Mouse (Mus musculus): ENCODE data around the gene Gab2. TPM values are rescaled to one million over a fixed set of nuclear protein-coding genes. Genes with fewer than 3 reads are reported as not detected.
"Not testable (repeated sequence)": the region's sequence is repeated elsewhere in the genome, so short reads cannot be mapped to it uniquely, and the experiment has no call there.

Gab2 gene
- polyA plus RNA-seq, 1 experiment, result 9.2 TPM

- Histone ChIP-seq H3K4me1 (ENCODE audit: control insufficient read depth, insufficient read depth, low read length) (peaks cover 1% of the 10 kb centered on the region), H3K4me3 (replicated peaks; ENCODE audit: control insufficient read depth, low read depth, low read length) (no peak overlapping the region), H3K27ac (ENCODE audit: control insufficient read depth, insufficient read depth, low read depth, low read length, poor library complexity) (no peak overlapping the region)
- 84% methylated on average over 2 of the region's 2 CpGs for WGBS
- TF ChIP-seq CTCF (IDR thresholded peaks at IDR 0.05; ENCODE audit: control insufficient read depth, insufficient read depth, low read length), result no peak
- no peak for TF ChIP-seq POLR2A (IDR thresholded peaks at IDR 0.05; ENCODE audit: borderline replicate concordance, control insufficient read depth, low read depth, low read length)
These were observed 106.1 kb downstream of the Gab2 start for GRCm38 (mm10) chr7:97187387-97188081.

DNA sequence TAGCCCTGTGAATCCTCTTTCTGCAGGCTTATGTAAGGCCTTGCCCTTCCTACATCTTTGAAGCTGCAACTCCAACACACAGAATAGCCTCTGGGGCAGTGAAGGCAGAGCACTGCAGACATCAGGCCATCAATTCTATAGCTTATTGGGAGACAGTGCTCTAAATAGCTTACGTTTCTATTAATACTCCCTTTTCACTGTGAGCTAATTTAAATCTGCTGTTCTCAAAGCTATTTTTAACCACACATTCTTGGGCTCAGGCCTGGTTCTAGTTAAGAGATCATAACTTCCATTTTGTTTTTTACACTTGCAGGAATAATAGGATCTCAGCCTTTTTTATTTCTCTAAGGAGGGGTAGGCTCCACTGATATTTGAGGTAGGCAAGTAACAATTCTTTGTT lies 107.7 kb downstream of the Gab2 start:
- WGBS, result 82% methylated on average over 1 of the region's 1 CpGs
- no peak for TF ChIP-seq CTCF (IDR thresholded peaks at IDR 0.05; ENCODE audit: control insufficient read depth, insufficient read depth, low read length)
- TF ChIP-seq POLR2A (IDR thresholded peaks at IDR 0.05; ENCODE audit: borderline replicate concordance, control insufficient read depth, low read depth, low read length), result no peak
- Histone ChIP-seq H3K4me3 (replicated peaks; ENCODE audit: control insufficient read depth, low read depth, low read length) (no peak overlapping the region), H3K4me1 (ENCODE audit: control insufficient read depth, insufficient read depth, low read length) (peaks cover 1% of the 10 kb centered on the region; the same call in 1 of the 2 replicates), H3K27ac (ENCODE audit: control insufficient read depth, insufficient read depth, low read depth, low read length, poor library complexity) (no peak overlapping the region)

DNA sequence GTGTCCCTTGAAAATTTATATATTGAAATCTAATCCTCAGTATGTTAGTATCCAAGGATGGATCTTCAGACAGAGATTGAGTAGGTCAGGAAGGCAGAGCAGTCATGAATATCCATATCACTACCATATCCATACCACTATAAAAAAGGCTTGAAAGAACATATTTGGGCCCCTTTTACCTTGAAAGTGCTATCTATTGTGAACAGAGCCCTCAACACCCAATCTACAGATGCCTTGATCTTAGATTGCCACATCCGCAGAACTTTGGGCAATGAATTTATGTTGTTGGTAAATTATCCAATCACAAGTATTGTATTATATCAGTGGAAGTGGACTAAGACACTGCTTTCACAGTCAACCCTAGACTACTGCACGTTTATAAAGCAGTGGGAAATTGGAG lies 122.5 kb downstream of the Gab2 start:
- TF ChIP-seq POLR2A (IDR thresholded peaks at IDR 0.05; ENCODE audit: borderline replicate concordance, control insufficient read depth, low read depth, low read length) (no peak), CTCF (IDR thresholded peaks at IDR 0.05; ENCODE audit: control insufficient read depth, insufficient read depth, low read length) (no peak)
- Histone ChIP-seq H3K4me1 (ENCODE audit: control insufficient read depth, insufficient read depth, low read length) (no peaks in the 10 kb centered on the region; the same call in 1 of the 2 replicates), H3K27ac (ENCODE audit: control insufficient read depth, insufficient read depth, low read depth, low read length, poor library complexity) (no peak overlapping the region), H3K4me3 (replicated peaks; ENCODE audit: control insufficient read depth, low read depth, low read length) (no peak overlapping the region)
- 58% methylated on average over 2 of the region's 2 CpGs for WGBS

- TF ChIP-seq POLR2A (IDR thresholded peaks at IDR 0.05; ENCODE audit: borderline replicate concordance, control insufficient read depth, low read depth, low read length) (no peak), CTCF (IDR thresholded peaks at IDR 0.05; ENCODE audit: control insufficient read depth, insufficient read depth, low read length) (no peak)
- no peaks in the 10 kb centered on the region; the same call in 1 of the 2 replicates for H3K4me1 ChIP-seq (ENCODE audit: control insufficient read depth, insufficient read depth, low read length)
- no peak overlapping the region for H3K27ac ChIP-seq (ENCODE audit: control insufficient read depth, insufficient read depth, low read depth, low read length, poor library complexity)
- no peak overlapping the region for H3K4me3 ChIP-seq (replicated peaks; ENCODE audit: control insufficient read depth, low read depth, low read length)
- 58% methylated on average over 1 of the region's 1 CpGs for WGBS
These were observed 127.6 kb downstream of the Gab2 start for GRCm38 (mm10) chr7:97208811-97209549.

GRCm38 (mm10) chr7:97210064-97210685 lies 128.8 kb downstream of the Gab2 start:
- Histone ChIP-seq H3K4me1 (ENCODE audit: control insufficient read depth, insufficient read depth, low read length) (no peaks in the 10 kb centered on the region; the same call in 1 of the 2 replicates), H3K27ac (ENCODE audit: control insufficient read depth, insufficient read depth, low read depth, low read length, poor library complexity) (no peak overlapping the region), H3K4me3 (replicated peaks; ENCODE audit: control insufficient read depth, low read depth, low read length) (no peak overlapping the region)
- TF ChIP-seq CTCF (IDR thresholded peaks at IDR 0.05; ENCODE audit: control insufficient read depth, insufficient read depth, low read length) (no peak), POLR2A (IDR thresholded peaks at IDR 0.05; ENCODE audit: borderline replicate concordance, control insufficient read depth, low read depth, low read length) (no peak)

DNA sequence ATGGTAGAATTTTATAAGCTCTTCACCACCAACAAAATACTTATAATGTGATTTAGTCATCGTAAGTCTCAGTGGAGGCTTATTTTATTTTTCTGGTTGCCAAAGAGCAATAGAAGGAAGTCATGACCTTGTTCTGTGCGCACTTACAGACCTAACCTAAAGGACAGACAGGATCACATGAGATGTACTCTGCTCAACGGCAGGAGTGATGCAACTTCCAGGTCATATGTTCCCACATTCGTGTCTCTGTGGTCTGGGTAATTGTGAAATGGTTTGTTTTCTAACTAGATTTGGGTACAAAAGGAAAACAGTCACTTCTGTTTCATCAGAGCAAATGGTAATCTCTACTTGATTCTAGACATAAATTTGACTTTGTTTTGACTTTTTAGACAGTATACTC lies 129.7 kb downstream of the Gab2 start:
- H3K27ac ChIP-seq (ENCODE audit: control insufficient read depth, insufficient read depth, low read depth, low read length, poor library complexity), result no peak overlapping the region
- no peaks in the 10 kb centered on the region; the same call in 1 of the 2 replicates for H3K4me1 ChIP-seq (ENCODE audit: control insufficient read depth, insufficient read depth, low read length)
- TF ChIP-seq CTCF (IDR thresholded peaks at IDR 0.05; ENCODE audit: control insufficient read depth, insufficient read depth, low read length), result no peak
- no peak for TF ChIP-seq POLR2A (IDR thresholded peaks at IDR 0.05; ENCODE audit: borderline replicate concordance, control insufficient read depth, low read depth, low read length)
- 9% methylated on average over 4 of the region's 4 CpGs for WGBS
- H3K4me3 ChIP-seq (replicated peaks; ENCODE audit: control insufficient read depth, low read depth, low read length), result no peak overlapping the region

DNA sequence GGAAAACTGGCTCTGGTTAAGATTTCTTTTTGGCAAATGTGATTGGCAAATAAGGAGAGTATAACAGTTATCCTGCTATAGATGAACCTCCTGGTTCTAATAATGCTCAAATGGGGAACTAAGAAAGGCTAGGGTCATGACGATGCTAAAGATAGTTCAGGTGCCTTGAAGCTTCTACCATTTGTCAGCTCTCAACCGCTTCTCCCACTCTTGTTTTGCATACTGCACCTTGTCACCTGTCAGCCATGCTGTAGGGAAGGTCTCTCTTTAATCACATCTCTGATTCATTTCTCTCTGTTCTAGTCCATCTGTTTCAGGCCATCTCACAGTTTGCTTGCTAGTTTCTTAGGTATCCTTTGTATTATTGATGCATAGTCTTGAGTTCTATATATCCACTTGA lies 142.4 kb downstream of the Gab2 start:
- WGBS, result 75% methylated on average over 2 of the region's 2 CpGs

GRCm38 (mm10) chr7:97245261-97245949 lies 164.0 kb downstream of the Gab2 start:
- no peak overlapping the region for H3K4me3 ChIP-seq (replicated peaks; ENCODE audit: control insufficient read depth, low read depth, low read length)
- no peaks in the 10 kb centered on the region for H3K4me1 ChIP-seq (ENCODE audit: control insufficient read depth, insufficient read depth, low read length)
- TF ChIP-seq CTCF (IDR thresholded peaks at IDR 0.05; ENCODE audit: control insufficient read depth, insufficient read depth, low read length) (no peak), POLR2A (IDR thresholded peaks at IDR 0.05; ENCODE audit: borderline replicate concordance, control insufficient read depth, low read depth, low read length) (no peak)
- 88% methylated on average over 2 of the region's 2 CpGs for WGBS
- H3K27ac ChIP-seq (ENCODE audit: control insufficient read depth, insufficient read depth, low read depth, low read length, poor library complexity), result no peak overlapping the region

More for the DNA sequence above, 142.4 kb downstream of the Gab2 start:
- no peaks in the 10 kb centered on the region for H3K4me1 ChIP-seq (ENCODE audit: control insufficient read depth, insufficient read depth, low read length)
- TF ChIP-seq CTCF (IDR thresholded peaks at IDR 0.05; ENCODE audit: control insufficient read depth, insufficient read depth, low read length) (no peak), POLR2A (IDR thresholded peaks at IDR 0.05; ENCODE audit: borderline replicate concordance, control insufficient read depth, low read depth, low read length) (no peak)
- H3K4me3 ChIP-seq (replicated peaks; ENCODE audit: control insufficient read depth, low read depth, low read length), result no peak overlapping the region
- no peak overlapping the region for H3K27ac ChIP-seq (ENCODE audit: control insufficient read depth, insufficient read depth, low read depth, low read length, poor library complexity)

- not testable (repeated sequence) for H3K4me1 ChIP-seq (ENCODE audit: control insufficient read depth, insufficient read depth, low read length); H3K4me3 ChIP-seq (replicated peaks; ENCODE audit: control insufficient read depth, low read depth, low read length); H3K27ac ChIP-seq (ENCODE audit: control insufficient read depth, insufficient read depth, low read depth, low read length, poor library complexity)
- 73% methylated on average over 2 of the region's 2 CpGs for WGBS
These were observed 164.7 kb downstream of the Gab2 start for GRCm38 (mm10) chr7:97245950-97246578.

Data from bone marrow, adult 2 months (tissue).